Mouse (Mus musculus) lung, postnatal 36 days (tissue): ENCODE results near the gene Ddrgk1.
"Not testable (repeated sequence)": the region's sequence is repeated elsewhere in the genome, so short reads cannot be mapped to it uniquely, and the experiment has no call there.

Experiments used
- DNase-seq: peaks from one replicate; pipeline ENCODE4 v3.0.0; 2022; ENCODE audit warnings: mixed read lengths

The Ddrgk1 gene

GRCm38 (mm10) chr2:130653303-130653702 is 11.2 kb downstream of the Ddrgk1 start:
- no peak for DNase-seq

DNA sequence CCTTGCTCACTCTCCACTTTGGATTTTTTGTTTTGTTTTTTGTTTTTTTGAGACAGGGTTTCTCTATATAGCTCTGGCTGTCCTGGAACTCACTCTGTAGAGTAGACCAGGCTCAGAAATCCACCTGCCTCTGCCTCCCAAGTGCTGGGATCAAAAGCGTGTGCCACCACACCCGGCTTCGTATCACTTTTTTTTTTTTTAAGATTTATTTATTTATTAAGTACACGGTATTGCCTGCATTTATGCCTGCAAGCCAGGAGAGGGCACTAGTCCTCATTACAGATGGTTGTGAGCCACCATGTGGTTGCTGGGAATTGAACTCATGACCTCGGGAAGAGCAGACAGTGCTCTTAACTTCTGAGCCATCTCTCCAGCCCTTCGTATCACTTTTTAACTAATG is 15.4 kb downstream of the Ddrgk1 start:
- not testable (repeated sequence) for DNase-seq

DNA sequence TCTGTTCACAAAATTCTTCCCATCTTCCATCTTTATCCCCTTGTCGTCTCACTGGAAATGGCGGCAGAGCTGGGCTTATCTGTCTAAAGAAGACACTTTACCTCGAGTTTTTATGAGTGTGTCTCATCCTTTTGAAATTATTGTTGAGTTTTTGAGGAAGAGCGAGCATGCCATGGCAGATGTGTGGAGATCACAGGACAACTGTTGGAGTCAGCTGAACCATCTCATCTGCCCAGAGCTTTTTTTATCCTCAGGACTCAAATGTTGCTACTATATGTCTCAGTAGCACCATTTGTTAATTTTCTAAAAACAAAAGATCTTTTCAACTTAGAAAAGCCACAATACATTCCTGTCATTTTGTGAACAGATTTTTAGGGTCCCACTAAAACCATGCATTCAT is 19.3 kb downstream of the Ddrgk1 start:
- DNase-seq, result no peak

DNA sequence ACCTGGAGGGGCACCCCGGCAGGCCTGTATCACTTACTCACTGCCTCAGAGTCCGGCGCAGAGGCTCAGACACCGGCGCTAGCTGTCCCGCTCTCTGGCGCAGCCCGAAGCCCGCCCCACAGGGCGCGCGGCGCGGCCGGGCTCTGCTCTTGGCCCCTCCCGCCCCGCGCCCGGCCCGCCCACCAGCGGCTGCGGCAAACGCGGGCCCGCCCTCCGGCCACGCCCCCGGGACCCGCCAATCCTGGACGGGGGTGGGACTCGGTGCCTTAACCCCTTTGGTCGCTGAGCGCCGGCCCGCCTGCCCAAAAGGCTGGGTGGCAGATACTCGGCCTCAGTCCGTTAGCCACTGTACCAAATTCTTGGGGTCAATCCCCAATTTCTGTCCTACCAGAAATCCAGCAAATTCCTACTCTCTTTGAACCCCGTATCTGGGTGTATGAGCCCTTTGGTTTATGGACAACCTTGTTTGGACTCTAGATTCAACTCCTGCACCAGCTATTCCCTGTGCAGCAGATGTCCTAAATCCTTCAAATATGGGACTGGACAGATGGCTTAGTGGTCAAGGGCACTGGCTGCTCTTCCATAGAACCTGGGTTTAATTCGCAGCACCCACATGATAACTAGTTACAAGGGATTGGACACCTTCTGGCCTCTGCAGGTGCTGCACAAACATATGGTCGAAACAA is 21.6 kb downstream of the Ddrgk1 start, which contains the start of gene Lzts3:
Gene Lzts3, minus strand, starts transcription at position 120 of the 686 bp plus-strand sequence.
- DNase-seq, result peak; percentile 95

GRCm38 (mm10) chr2:130642197-130642660 is 22.2 kb downstream of the Ddrgk1 start:
- no peak for DNase-seq

DNA sequence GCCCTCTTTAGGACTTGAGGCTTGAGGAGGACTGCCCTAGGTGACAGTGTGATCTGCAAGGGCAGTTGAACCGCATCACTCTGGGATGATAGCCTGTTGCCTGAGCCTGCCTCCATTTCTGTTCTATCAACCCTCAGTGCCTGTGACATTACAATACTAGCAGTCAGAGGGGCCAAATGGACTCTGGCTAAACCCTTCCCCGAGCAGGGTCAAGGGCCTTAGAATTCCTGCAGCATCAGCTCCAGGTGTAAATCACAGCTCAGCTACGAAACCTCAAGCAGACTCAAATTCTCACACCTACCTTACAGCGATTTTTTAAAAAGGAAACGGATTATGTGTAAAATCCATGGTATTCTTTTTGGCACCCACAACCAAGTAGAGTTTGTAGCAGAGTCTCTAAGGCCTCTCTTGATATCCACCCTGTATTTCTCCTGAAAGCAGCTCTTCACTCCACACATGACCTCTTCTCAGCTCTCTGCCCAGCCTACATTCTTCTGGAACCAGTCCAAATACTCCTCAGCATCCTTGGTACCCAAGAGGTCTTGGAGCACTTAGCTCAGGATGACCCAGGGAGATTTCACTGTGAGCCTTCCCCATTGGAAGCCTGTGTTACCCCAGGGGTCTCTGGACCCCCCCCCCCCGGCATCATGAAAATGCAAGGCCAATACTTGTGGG is 23.0 kb downstream of the Ddrgk1 start:
- no peak for DNase-seq

GRCm38 (mm10) chr2:130639276-130639675 is 25.2 kb downstream of the Ddrgk1 start:
- DNase-seq, result no peak

DNA sequence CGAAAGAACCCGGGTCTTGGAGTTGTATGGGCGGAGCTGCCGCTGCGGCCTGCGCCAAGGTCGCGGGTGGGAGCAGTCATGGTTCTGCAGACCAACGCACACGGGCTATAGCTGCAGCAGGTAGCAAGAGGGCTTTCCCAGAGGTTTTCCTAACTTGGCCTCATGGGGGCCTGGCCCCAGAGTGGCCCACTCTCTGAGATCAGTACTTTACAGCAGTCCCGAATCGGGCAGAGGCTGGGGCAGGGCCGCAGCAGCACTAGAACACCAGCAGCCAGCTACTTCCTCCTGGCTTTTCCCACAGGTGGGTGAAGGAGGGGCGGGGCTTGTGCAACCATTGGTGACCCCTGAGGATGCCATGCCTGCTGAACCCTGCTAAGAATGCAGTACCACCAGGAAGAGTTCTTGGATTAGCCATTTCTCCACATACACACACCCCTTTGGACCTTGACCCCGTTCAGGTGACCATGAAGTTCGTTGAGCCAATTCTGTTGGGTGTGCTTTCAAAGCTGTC is 26.3 kb downstream of the Ddrgk1 start:
- no peak for DNase-seq

DNA sequence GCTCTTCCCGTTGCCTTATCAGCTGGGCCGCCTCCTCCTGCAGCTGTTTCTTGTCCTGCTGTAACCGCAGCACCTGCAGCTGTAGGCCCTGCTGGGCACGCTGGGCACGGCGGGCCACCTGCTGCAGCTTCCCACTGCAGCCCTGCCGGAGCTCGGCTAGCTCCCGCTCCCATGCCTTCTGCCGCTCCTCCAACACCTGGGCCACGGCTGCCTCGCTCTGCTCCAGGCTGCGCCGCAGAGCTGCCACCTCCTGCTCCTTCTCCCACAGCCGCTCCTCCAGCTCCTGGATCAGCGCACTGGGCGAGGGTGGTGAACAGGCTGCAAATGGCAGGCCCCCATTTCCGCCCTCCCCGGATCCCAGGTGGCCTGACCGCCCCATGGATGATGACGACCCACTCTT is 28.6 kb downstream of the Ddrgk1 start:
- no peak for DNase-seq

- no peak for DNase-seq
Observed at GRCm38 (mm10) chr2:130634739-130635411, 29.6 kb downstream of the Ddrgk1 start.

- DNase-seq, result no peak
Observed at GRCm38 (mm10) chr2:130634006-130634738, 30.3 kb downstream of the Ddrgk1 start.

DNA sequence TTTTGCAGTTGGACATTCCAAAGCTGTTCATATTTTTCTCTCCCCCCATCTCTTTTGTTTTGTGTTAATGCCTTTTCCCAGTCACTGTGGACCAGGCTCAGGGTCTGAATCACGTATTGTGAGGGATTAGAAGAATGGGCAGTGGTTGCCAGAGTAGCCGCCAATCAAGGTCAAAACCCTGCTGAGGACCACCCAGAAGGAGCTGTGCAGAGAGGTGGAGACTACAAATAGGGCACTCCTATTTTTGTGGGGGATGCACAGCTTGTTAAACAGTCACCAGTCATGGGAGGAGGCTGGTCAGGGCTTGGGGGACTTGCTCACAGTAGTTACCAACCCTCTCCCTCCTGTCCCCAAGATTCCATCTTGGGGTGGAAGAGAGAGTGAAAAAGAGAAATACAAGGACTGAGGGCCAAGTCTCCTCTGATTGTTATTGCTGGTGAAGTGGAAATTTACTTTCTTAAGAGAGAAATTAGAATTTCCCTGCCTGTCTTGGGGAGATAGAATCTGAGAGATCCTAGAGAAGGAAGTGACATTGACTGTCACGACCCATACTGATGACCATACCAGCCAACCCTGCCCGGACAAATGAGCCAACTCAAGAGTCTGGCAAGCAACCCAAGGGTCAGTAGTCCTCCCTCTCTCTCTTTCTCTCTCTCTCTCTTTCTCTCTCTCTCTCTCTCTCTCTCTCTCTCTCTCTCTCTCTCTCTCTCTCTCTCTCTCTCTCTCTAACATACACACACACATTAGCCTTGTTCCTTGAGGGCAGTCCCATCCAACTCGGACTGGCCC is 31.4 kb downstream of the Ddrgk1 start:
- DNase-seq, result no peak

DNA sequence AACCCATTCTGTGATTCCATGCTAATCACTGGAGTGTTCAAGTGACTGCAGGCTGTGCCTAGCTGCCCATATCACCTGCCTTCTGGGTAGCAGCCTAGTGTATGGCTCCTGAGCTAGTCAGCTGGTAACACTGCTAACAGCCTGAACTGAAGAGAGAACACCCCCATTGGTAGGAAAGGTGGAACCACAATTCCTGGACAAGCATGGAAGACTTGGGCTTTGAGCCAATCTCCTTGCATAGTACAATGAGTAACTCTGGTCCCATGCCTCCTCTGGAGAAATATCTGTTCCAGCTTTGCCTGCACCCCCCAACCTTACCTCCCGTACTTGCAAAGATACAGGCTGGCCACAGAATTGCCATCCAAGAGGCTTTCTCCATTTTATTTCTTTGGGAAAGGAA is 32.0 kb downstream of the Ddrgk1 start:
- no peak for DNase-seq

DNA sequence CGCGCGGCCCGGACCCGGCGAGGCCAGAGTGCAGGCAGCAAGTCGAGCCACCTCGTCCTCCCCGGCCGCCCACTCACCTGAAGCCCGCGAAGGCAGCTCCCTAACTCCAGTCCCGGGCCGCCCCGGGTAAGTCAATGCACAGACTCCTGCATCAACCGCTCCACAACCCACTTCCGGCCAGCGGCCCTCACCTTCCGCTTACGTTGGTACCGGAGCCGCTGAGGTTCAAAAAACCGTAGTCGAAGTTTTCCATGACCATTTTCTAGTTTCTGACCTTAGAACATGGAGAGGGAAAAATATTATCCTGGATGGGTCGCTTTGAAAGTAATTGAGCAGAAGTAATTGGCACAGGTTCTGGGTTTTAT is 34.6 kb downstream of the Ddrgk1 start, which contains the start of the genes Fastkd5 and Ubox5:
Gene Fastkd5, minus strand, starts transcription at position 189 of the 365 bp plus-strand sequence.
Gene Ubox5, minus strand, starts transcription at position 200 of the 365 bp plus-strand sequence.
- DNase-seq, result peak; percentile 96

- no peak for DNase-seq
Observed at GRCm38 (mm10) chr2:130629080-130629838, 35.2 kb downstream of the Ddrgk1 start.

DNA sequence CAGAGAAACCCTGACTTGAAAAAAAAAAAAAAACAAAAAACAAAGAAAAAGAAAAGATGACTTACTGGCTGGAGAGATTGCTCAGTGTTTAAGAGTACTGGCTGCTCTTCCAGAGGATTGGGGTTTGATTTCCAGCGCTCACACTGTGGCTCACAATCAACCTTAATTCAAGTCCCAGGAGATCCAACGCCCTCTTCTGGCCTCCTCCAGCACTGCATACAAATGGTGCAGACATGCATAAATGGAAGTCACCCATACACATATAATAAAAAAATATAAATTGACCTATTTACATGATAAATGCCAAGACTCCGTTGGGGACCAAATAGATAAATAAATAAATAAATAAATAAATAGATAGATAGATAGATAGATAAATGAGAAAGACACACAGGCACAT is 36.0 kb downstream of the Ddrgk1 start:
- DNase-seq, result no peak

GRCm38 (mm10) chr2:130618972-130619371 is 45.5 kb downstream of the Ddrgk1 start:
- DNase-seq, result no peak

GRCm38 (mm10) chr2:130613091-130613490 is 51.4 kb downstream of the Ddrgk1 start:
- DNase-seq, result peak; percentile 45
